Mouse (Mus musculus): ENCODE results near the gene Aldh1a1. TPM values are rescaled to one million over a fixed set of nuclear protein-coding genes. Genes with fewer than 3 reads are reported as not detected.
"Not testable (repeated sequence)": the region's sequence is repeated elsewhere in the genome, so short reads cannot be mapped to it uniquely, and the experiment has no call there.

Gene Aldh1a1
- polyA plus RNA-seq, 1 experiment from 2014 or later: 3.3 TPM

DNA sequence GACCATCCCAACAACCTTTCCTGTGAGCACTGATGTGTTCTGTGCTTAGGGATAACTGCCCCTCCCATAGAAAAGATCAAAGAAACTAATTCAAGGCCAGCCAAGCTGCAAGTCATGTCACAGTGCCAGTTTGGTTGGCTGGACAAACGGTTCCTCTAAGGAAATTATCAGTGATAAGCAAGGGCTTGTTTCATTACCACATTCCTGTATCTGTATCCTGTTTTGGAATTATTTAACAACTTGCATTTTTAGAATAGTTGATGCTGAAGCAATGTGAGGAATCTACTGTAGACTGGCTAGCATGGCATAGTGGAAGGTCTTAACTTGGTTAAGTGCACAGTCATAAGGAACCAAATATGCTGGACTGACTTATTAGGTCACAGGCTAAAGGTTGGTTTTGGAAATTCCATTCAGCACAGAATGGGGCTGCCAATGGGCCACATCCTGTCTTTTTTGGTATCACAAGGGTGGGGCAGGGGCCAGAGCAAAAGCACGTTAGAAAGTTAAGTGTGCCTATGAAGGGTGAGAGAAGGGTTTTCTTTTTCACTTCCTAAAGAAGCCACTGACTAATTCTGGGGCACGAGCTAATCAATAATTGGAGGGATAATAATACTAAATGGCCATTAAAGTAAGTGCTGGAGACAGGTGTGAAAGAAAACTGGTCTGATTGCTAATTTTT is 121.9 kb downstream of the Aldh1a1 start:
- Histone ChIP-seq H3K9me3 (no peaks in the 10 kb centered on the region), H3K27me3 (no peaks in the 10 kb centered on the region), H3K4me2 (no peak overlapping the region), H3K9ac (no peak overlapping the region), H3K27ac (replicated peaks) (no peak overlapping the region), H3K36me3 (no peaks in the 10 kb centered on the region), H3K4me1 (replicated peaks) (no peaks in the 10 kb centered on the region), H3K4me3 (no peak overlapping the region)
- no peak for ATAC-seq (ENCODE audit: low FRiP score, low read depth)
- WGBS: 84% methylated on average over 3 of the region's 3 CpGs

DNA sequence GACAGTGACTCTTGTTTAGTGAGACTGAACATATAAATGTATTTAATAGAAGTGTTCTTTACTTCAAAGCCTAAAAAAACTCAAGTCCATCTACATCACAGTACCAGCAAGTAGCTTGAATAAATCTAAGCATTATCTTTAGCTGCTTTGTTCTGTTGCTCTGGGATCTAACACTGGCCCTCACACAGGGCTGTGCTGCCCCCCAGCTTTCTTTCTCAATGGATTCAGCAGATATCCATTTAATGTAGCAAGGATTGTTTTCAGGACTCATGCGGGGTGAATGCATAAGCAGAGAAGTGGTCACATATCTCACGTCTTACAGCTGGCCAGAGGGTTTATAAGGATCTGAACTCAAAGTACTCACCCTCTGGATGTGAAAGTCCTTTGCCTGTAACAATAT is 129.9 kb downstream of the Aldh1a1 start:
- Histone ChIP-seq H3K9me3 (no peaks in the 10 kb centered on the region), H3K4me2 (no peak overlapping the region), H3K4me1 (replicated peaks) (no peaks in the 10 kb centered on the region), H3K36me3 (no peaks in the 10 kb centered on the region), H3K4me3 (no peak overlapping the region), H3K9ac (no peak overlapping the region), H3K27me3 (no peaks in the 10 kb centered on the region), H3K27ac (replicated peaks) (no peak overlapping the region)
- ATAC-seq (ENCODE audit: low FRiP score, low read depth): no peak
- WGBS: 27% methylated on average over 2 of the region's 2 CpGs

DNA sequence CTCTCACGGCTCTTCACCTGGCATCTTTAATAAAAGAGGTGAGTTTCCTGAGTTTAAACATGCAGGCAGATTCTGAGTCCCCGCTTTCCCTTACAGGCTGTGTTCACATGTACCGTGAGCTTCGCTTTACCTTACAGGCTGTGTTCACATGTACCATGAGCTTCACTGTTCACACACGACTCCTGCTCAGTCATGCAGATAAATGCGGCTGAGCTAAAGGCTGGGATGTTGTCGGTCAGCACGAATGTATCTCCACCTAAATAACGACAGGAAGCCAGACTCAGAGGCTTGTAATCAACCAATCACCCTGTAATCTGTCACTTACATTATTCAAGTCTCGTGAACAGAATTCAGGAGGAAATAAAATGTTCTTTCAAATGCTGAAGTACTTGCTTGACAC is 130.9 kb downstream of the Aldh1a1 start:
- no peaks in the 10 kb centered on the region for H3K36me3 ChIP-seq
- ATAC-seq (ENCODE audit: low FRiP score, low read depth): 0 out of 2 replicates have a peak, but pooled peaks have one; percentile 61
- WGBS: 56% methylated on average over 10 of the region's 10 CpGs

DNA sequence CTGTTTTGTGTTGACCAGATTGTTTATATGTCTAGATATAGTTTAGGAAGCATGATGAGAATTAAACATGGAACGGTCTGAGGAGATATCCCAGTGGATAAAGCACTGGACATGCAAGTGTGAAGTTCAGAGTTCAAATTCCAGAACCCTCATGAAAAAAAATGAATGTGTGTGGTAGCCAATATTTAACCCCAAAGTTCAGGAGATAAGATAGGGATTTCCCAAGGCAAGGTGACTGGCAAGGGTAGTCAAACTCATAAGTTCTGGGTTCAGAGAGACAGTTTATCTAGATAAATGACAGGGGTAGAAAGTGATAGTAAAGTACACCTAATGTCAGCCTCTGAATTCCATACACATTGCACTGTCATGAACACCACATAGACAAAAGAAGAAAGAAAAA is 138.5 kb downstream of the Aldh1a1 start:
- no peaks in the 10 kb centered on the region for H3K4me1 ChIP-seq (replicated peaks)
- no peak overlapping the region for H3K4me3 ChIP-seq
- no peak overlapping the region for H3K4me2 ChIP-seq
- H3K36me3 ChIP-seq: no peaks in the 10 kb centered on the region
- no peak overlapping the region for H3K9ac ChIP-seq
- no peak overlapping the region for H3K27ac ChIP-seq (replicated peaks)
- 88% methylated on average over 1 of the region's 1 CpGs for WGBS
- no peaks in the 10 kb centered on the region for H3K9me3 ChIP-seq
- H3K27me3 ChIP-seq: no peaks in the 10 kb centered on the region
- ATAC-seq (ENCODE audit: low FRiP score, low read depth): no peak

More for the DNA sequence above, 130.9 kb downstream of the Aldh1a1 start:
- Histone ChIP-seq H3K9me3 (no peaks in the 10 kb centered on the region), H3K4me1 (replicated peaks) (no peaks in the 10 kb centered on the region), H3K27ac (replicated peaks) (no peak overlapping the region), H3K9ac (no peak overlapping the region), H3K4me3 (no peak overlapping the region), H3K27me3 (no peaks in the 10 kb centered on the region), H3K4me2 (no peak overlapping the region)

DNA sequence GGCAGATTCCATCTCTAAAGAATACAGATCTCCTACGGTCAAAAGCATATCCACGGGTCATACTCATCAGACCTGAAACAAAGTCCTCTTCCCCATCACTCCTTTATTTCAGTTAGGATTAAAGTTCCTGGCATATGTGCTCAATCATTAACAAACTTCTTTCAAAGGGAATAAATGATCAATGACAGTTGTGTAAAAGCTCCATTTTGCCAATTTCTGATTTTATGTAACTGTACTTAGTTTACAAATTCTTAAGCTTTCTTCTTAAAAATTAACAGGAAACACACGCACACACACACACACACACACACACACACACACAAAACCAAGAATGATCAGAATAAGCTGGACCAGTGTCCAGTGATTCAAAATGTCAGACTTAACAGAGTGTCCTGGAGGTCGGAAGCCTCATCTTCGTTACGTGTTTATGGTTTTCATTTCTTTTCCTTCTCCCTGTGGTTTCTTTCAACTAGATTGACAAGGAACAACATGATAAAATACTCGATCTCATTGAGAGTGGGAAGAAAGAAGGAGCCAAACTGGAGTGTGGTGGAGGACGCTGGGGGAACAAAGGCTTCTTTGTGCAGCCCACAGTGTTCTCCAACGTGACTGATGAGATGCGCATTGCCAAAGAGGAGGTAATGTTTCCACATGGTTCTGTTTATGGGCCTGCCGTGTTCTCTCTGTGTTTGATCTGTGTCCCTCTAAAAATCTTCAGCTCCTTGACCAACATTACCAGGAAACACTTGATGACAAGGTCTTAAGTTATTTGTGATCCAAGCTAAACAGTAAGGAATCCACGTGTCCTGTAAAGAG is 141.6 kb downstream of the Aldh1a1 start:
- H3K27ac ChIP-seq (replicated peaks): no peak overlapping the region
- H3K4me1 ChIP-seq (replicated peaks): no peaks in the 10 kb centered on the region
- no peak for ATAC-seq (ENCODE audit: low FRiP score, low read depth)
- 33% methylated on average over 12 of the region's 12 CpGs for WGBS
- H3K36me3 ChIP-seq: no peaks in the 10 kb centered on the region
- H3K4me3 ChIP-seq: no peak overlapping the region
- H3K27me3 ChIP-seq: no peaks in the 10 kb centered on the region
- no peak overlapping the region for H3K4me2 ChIP-seq
- H3K9ac ChIP-seq: no peak overlapping the region
- no peaks in the 10 kb centered on the region for H3K9me3 ChIP-seq

DNA sequence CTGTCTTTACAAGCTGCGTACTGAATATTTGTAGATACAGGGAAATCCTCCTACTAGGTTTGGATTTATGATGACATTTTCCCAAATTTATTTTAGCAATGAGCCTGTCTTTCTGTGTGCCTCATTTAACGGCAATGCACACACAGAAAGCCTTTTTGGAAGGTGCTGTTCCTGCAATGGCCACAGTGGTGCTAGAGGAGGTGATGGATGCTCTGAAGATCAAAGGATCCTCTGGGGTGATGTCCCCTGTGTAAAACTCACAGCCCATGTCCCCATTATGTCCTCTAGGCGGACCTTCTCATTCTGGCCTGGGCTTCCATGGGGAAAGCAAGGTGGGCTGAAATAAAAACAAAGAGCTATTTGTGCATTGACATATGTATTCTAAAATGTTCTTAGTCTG is 151.8 kb downstream of the Aldh1a1 start:
- Histone ChIP-seq H3K27me3 (no peaks in the 10 kb centered on the region), H3K27ac (replicated peaks) (no peak overlapping the region), H3K9ac (no peak overlapping the region), H3K36me3 (no peaks in the 10 kb centered on the region), H3K9me3 (no peaks in the 10 kb centered on the region), H3K4me2 (no peak overlapping the region), H3K4me3 (no peak overlapping the region), H3K4me1 (replicated peaks) (no peaks in the 10 kb centered on the region)
- 60% methylated on average over 3 of the region's 3 CpGs for WGBS
- no peak for ATAC-seq (ENCODE audit: low FRiP score, low read depth)

DNA sequence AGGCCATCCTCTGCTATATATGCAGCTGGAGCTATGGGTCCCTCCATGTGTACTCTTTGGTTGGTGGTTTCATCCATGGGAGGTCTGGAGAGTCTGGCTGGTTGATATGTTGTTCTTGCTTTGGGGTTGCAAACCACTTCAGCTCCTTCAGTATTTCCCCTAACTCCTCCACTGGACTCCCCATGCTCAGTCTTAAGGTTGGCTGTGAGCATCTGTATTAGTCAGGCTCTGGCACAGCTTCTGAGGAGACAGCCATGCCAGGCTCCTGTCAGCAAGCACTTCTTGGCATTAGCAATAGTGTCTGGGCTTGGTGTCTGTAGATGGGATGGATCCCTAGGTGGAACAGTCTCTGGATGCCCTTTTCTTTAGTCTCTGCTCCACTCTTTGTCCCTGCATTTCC is 155.0 kb downstream of the Aldh1a1 start:
- H3K4me2 ChIP-seq; H3K36me3 ChIP-seq; ATAC-seq (ENCODE audit: low FRiP score, low read depth); H3K4me1 ChIP-seq (replicated peaks); H3K4me3 ChIP-seq; H3K9me3 ChIP-seq; H3K9ac ChIP-seq; H3K27ac ChIP-seq (replicated peaks); H3K27me3 ChIP-seq: not testable (repeated sequence)

DNA sequence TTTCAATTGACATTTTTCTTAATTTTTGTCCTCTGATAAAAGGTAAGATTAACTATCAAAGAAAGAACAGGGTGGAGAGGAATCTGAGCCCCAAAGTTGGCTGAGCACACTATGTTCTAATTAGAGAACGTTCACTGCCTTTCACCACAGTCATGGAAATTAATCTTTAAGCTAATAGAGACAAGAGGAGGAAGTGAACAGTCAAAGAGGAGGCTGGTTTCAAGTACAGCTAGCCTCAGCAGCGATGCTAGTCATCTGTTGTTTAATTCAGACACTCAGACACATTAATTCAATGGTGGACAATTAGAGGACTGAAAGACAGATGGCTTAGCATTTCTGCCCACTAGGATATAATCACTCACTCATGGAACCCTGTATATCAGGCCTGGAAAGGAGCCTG is 157.5 kb downstream of the Aldh1a1 start:
- ATAC-seq (ENCODE audit: low FRiP score, low read depth): no peak
- no peaks in the 10 kb centered on the region for H3K4me1 ChIP-seq (replicated peaks)
- 15% methylated on average over 2 of the region's 2 CpGs for WGBS
- no peak overlapping the region for H3K27ac ChIP-seq (replicated peaks)
- no peak overlapping the region for H3K4me2 ChIP-seq
- H3K4me3 ChIP-seq: no peak overlapping the region
- H3K9ac ChIP-seq: no peak overlapping the region
- H3K9me3 ChIP-seq: no peaks in the 10 kb centered on the region
- no peaks in the 10 kb centered on the region for H3K36me3 ChIP-seq
- no peaks in the 10 kb centered on the region for H3K27me3 ChIP-seq

DNA sequence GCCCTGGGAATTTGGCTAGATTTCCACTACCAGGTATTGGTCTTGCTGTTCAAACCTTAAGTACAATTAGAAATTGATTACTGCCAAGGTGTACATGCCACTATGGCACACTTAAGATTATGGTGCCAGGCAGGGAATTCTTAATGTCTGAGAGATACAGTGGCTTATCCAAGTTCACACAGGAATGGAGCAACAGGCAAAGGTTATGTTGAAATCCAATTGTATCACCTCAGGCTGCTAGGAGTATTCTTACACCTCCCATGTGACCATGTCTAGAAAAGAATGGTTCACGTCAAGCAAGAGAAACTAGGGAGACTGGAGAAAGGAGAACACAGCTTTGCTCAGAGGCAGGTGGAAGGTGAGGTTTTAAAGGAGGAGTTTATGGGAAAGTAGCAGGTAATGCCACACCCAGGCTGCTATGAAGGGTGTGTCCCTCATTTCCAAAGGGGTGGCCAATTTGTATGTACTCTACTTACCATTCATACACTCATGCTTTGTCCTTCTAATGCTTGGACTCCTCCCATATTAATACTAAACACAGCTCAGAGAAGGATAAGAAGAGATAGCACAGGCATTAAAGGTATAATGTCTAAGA is 160.7 kb downstream of the Aldh1a1 start:
- no peak overlapping the region for H3K9ac ChIP-seq

DNA sequence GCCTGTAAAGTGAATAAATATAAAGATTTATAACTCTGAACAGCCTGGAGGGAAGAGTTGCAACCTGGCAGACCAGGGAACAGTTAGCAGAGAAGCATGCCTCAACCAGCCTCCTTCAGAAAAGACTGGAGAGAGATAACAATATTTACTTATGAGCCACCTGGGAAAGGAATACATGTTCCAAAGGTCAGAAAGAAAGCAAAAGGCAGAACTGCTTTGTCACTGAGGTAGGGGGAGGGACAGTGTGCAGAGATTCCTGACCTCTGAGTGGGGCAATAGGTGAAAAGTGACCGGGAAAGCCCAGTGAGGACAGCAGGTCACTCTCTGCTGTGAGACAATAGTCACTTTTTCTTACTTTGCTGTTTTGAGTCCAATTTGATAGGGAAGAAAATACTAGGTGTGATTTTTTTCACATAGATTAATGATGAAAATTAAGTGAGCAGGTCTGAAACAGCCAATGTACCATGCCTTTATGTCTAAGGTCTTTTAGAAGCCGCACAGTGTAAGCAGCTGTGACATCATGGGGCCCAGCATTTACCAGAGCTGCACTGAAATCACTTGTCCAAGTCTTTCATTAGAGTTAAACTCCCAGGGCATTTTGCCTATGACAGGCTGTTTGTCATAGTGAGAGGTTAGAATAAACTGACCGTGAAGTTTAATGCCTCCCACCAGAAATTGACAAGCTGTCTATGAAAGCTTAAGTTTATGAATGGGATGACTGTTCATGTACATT is 161.8 kb downstream of the Aldh1a1 start:
- no peak overlapping the region for H3K9ac ChIP-seq
- 0 out of 2 replicates have a peak, but pooled peaks have one; percentile 34 for ATAC-seq (ENCODE audit: low FRiP score, low read depth)
- H3K27ac ChIP-seq (replicated peaks): no peak overlapping the region
- H3K9me3 ChIP-seq: no peaks in the 10 kb centered on the region
- WGBS: 54% methylated on average over 3 of the region's 3 CpGs
- no peak overlapping the region for H3K4me3 ChIP-seq
- no peaks in the 10 kb centered on the region for H3K36me3 ChIP-seq
- H3K4me2 ChIP-seq: no peak overlapping the region
- H3K27me3 ChIP-seq: no peaks in the 10 kb centered on the region
- H3K4me1 ChIP-seq (replicated peaks): no peaks in the 10 kb centered on the region

More for the DNA sequence above, 160.7 kb downstream of the Aldh1a1 start:
- H3K4me3 ChIP-seq: no peak overlapping the region
- ATAC-seq (ENCODE audit: low FRiP score, low read depth): no peak
- H3K4me2 ChIP-seq: no peak overlapping the region
- no peak overlapping the region for H3K27ac ChIP-seq (replicated peaks)
- WGBS: 85% methylated on average over 1 of the region's 1 CpGs
- H3K27me3 ChIP-seq: no peaks in the 10 kb centered on the region
- H3K4me1 ChIP-seq (replicated peaks): no peaks in the 10 kb centered on the region
- H3K36me3 ChIP-seq: no peaks in the 10 kb centered on the region
- no peaks in the 10 kb centered on the region for H3K9me3 ChIP-seq

DNA sequence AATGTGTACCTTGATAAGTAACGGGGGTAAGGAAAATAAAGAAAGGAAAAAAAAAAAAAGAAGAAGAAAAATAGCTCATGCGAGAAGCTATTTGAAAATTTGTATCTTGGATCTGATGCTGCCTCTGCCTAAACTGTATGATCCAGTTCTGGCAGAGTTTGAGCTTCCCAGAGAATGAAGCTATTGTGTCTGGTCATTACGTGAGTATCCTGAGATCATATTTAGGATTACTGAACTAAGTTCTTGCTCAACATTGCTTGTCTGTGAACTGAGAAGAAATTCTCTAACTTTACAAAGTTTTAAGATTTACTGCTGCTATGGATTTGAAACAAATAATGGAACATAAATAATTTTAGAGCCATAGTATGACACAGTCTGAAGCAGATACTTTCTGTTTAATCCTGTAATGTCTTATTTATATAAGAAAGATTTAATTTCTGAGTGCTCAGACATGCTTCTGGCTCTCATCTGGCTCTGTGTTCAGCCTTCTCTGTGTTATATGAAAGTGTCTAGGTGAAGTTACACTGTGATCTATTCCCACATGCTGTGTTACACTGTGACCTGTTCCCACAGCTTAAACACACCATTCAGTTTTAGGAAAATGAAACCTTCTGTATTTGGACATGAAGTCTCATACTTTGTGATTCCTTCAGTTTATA is 185.3 kb downstream of the Aldh1a1 start:
- WGBS: 88% methylated on average over 3 of the region's 3 CpGs
- Histone ChIP-seq H3K9me3 (no peaks in the 10 kb centered on the region), H3K9ac (no peak overlapping the region), H3K27ac (replicated peaks) (no peak overlapping the region), H3K36me3 (no peaks in the 10 kb centered on the region), H3K4me3 (no peak overlapping the region), H3K4me2 (no peak overlapping the region), H3K27me3 (no peaks in the 10 kb centered on the region), H3K4me1 (replicated peaks) (no peaks in the 10 kb centered on the region)
- ATAC-seq (ENCODE audit: low FRiP score, low read depth): no peak

Measured in hindbrain, embryonic 15.5 days (tissue).